Mouse (Mus musculus) stomach, postnatal 0 days (tissue): ENCODE measurements around the gene Brd7.

Experiments
- CTCF ChIP-seq: IDR thresholded peaks from 2 replicates; pipeline ENCODE4 v1.5.1; 2016; ENCODE audit warnings: antibody characterized with exemption, low read depth, mild to moderate bottlenecking, moderate library complexity
- EP300 ChIP-seq: optimal IDR thresholded peaks from 2 replicates; pipeline ENCODE3; 2016; ENCODE audit warnings: antibody characterized with exemption

DNA sequence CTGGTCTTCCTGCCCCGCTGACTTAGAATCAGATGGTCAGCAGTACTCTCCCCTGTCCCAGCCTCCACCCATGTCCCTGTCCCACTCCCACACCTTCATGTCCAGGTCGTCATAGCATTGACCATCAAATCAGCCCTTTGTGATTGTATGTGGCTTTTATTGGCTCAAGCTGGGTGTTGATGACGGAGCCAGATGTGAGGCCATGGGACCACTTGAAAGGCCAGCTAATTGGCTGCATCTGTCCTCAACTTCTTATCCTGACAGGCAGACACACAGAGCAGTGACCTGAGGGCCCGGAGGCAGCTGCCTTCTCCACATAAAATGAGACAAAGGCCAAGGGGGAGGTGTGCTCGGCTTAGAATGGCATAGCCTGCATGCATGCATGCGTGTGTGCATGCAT lies 49.5 kb upstream of the Brd7 start:
- no peak for TF ChIP-seq EP300
- TF ChIP-seq CTCF, result no peak
